Mouse (Mus musculus) adrenal gland, adult 18-20 months (tissue): ENCODE data around the gene Stk10. TPM values are rescaled to one million over a fixed set of nuclear protein-coding genes. Genes with fewer than 3 reads are reported as not detected.
"Not testable (repeated sequence)": the region's sequence is repeated elsewhere in the genome, so short reads cannot be mapped to it uniquely, and the experiment has no call there.

Source experiments
- DNase-seq, 2 experiments: peaks; one replicate each; pipeline ENCODE4 v3.0.0; 2021 to 2022; ENCODE audit warnings: low spot score in 2 of 2
- total RNA-seq, 2 experiments: library from RNA; stranded (reverse); gene quantifications; 1 replicate in 1 of 2; 2 replicates in 1 of 2; pipeline ENCODE4 v1.2.3; 2021

Stk10 gene
- total RNA-seq, 2 experiments from 2014 or later = 9.8 to 13.3 TPM

DNA sequence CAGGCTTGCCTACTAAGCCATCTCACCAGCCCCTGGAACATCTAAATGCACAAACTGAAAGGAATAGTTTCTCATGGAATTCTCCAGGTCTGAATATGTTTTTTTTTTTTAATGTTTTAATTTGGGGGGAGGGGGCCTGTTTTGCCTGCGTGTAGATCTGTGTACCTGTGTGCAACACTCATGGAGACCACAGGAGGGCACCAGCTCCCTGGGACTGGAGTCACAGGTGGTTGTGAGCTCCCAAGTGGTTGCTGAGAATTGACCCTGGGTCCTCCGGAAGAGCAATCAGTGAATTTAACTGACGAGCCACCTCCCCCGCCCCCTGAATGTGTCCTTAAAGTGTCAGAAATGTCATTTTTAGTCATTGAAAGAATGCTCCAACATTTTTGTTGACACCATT lies 61.0 kb downstream of the Stk10 start:
- no peak for DNase-seq

DNA sequence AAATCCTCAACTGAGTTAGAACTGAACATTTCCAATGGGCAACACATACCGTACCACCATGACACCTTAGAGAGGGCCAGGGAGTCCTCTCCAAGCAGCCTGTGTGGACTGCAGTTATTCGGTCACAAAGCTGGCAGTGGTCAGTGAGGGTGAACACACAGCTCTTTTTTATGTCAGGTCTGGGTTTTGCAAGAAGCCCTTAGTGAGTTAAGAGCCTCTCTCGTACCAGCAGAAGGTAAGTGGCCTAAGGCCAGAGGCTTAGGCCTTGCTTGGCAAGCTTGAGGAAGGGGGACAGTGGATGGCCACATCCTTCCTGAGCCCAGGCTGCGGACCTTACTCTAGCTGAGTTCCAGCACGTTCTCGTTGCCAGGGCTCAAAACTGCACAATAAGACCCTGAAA lies 67.3 kb downstream of the Stk10 start:
- no peak for DNase-seq

- DNase-seq = no peak
These were observed 68.6 kb downstream of the Stk10 start for GRCm38 (mm10) chr11:32601528-32602323.

DNA sequence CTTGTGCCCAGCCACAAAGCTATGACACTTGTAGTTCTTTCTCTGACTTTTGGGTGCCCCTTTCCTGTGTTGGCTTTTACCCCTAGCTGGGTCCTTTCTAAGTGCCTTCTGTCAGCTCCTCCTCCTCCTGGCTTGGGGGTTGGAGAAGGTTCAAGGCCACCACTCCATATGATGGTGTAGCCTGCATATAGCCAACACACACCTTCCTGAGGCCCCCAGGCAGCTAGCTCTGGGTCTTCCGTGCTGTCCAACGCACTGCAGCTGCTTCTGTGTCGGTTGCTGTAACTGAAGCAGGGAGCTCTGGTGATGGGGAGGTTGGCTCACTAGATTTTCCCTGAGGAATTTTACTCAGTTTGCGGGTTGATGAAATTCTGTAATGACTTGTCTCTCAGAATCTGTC lies 71.6 kb downstream of the Stk10 start:
- no peak for DNase-seq

DNA sequence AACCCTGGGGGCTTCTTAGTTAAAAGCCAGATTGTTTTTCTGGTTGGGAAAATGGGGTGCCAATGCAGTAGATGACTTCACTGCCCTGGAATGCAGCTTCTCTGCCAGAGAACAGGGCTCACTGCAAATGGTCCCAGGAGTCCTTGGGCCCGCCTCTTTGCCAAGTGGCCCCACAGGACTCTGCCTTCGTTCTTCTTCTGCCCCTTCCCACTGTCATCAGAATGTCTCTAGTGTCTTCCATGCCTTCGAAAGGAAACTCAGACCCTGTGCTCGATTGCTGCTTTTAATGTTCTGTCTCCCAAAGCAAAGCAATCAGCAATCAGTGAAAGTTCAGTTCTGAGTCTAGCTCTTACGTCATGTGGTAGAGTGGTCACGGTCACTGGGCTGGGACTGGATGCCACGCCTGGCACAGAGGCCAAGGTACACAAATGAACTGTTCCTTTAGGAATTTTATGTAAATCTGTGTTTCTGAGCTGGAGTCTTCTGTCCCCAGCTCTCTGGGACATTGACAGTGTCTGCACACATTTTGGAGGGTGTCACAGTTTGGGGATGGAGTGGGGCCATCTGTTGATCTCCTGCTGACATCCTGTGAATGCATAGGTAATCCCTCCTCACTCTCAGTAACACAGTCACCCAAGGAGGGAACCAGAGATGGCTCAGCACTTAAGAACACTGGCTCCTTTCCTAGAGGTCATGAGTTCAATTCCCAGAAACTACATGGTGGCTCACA lies 72.2 kb downstream of the Stk10 start:
- DNase-seq = peak; percentile 66 to 71

GRCm38 (mm10) chr11:32605907-32606306 lies 72.8 kb downstream of the Stk10 start:
- no peak for DNase-seq

DNA sequence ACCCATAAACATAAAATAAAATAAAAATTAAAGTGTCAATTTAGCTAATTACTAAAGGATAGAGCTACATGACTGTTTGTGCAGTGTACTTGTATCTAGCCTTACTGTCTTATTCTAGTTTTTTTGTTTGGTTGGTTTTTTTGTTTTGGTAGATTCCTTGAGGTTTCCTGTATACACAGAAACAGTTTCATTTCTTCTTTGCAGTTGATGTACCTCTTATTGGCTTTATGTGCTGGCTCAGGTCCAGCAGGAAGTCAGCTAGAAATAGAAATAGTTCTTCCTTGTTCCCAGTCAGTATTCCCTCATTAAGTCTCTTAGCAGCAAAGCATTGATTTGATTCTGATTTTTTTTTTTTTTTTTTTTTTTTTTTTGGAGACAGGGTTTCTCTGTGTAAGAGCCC lies 74.2 kb downstream of the Stk10 start:
- no peak for DNase-seq

GRCm38 (mm10) chr11:32610616-32611015 lies 77.5 kb downstream of the Stk10 start:
- DNase-seq = no peak

GRCm38 (mm10) chr11:32612304-32612703 lies 79.2 kb downstream of the Stk10 start:
- DNase-seq = no peak

GRCm38 (mm10) chr11:32614463-32614862 lies 81.4 kb downstream of the Stk10 start:
- no peak for DNase-seq

- DNase-seq = no peak
These were observed 82.5 kb downstream of the Stk10 start for GRCm38 (mm10) chr11:32615561-32615960.

GRCm38 (mm10) chr11:32616091-32616490 lies 83.0 kb downstream of the Stk10 start:
- no peak for DNase-seq

DNA sequence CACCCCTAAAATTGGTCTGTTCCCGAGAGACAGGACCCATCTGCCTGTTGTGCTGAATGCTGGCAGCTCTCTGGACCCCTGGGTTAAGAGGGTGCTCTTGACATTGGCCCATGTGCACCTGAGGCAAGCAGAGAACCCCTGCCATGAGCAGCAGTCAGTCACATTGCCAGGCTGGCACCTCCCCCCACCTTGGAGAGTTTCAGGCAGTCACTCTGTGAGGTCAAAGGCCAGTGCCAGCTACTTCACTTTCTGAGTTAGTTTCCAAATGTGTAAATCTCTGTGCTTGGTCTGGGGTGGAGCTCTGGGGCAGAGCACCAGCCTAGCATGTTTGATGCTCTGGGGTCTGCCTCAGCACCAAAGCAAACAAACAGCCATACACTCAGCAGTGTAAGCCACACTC lies 84.9 kb downstream of the Stk10 start:
- DNase-seq = no peak

DNA sequence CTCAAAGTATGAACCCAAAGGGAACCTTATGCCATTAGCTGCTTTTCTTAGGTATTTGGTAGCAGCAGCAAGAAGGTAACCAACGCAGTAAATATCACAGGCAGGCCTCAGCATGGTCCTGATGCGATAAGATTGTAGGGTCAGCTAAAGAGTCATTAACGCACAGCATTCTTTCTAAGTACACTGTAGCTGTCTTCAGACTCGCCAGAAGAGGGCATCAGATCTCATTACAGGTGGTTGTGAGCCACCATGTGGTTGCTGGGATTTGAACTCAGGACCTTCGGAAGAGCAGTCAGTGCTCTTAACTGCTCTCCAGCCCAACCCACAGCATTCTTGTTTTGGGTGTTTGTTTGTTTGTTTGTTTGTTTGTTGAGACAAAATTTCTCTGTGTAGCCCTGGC lies 85.5 kb downstream of the Stk10 start:
- not testable (repeated sequence) for DNase-seq

DNA sequence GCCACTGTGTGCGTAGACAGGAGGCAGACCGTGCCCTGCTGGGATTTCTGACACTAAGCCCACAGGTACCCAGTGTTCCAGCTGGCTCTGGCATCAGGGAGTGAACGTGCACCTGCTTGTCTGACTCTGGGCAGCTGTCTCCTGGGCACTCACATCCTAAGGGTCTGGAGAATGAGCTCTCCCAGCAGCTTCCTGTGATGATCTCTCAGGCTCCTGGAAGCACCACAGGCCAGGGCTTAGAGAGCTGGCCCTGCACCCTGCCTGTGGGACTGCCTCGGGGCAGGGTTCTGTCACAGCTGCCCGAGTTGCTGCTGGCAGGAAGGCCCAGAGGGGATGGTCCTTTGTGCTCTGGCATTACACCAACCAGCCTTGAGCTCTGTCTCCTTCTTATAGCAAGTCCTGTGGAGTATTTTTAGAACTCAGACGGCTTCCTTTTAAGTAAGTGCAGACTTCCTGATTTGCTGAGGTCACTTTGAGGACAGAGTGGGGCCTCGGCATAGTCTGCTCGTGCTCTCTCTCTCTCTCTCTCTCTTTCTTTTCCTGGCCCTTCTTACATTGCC lies 86.2 kb downstream of the Stk10 start:
- DNase-seq = peak in 1 of 2 experiments; percentile 40

DNA sequence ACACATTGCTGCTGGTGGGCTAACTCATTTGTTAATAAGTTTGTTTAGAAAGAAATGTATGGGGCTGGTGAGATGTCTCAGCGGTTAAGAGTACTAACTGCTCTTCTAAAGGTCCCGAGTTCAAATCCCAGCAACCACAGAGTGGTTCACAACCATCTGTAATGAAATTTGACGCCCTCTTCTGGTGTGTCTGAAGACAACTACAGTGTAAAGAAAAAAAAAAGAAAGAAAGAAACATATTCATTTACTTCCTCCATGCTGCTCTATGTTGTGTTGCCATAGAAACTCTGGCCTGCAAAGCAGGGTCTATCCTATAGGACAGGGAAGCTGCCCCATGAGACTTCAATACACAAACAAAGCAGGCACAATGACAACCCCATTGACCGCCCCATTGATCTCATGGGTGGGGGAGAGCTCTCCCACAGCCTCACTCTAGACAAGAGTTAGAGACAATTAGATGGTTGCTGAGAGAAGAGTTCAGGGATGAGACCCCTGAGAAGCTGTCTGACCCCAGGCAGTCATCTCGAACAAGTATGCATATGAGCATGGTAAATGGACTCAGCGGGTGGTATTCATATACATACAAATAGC lies 86.9 kb downstream of the Stk10 start:
- no peak for DNase-seq

DNA sequence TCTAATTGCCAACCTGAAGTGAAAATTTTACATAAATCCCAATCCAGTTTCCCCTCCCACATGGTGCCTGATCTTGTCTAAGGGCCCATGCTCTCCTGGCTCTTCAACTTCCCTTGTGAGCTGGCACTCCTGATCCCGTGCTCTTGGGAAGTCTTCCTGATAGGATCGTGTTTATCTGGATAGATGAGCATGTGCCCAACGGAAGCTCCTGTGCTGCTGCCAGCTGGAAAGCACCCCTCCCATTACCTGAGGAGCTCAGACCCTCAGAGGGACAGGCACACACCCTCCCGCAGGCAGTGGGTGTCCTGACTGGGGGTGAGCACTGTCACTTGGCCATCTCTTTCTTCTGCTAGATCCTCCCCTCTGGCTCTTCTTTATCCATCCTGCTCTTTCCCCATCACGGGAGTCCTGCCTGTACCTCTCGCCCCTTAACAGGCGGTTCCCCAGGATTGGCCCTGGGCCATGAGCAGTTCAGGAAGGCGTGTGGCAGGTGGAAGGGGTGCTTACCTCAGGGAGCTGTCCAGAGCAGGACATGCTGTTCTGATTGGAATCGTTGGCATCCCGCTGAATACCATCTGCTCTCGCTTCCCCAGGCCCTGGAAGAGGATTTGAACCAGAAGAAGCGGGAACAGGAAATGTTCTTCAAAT lies 88.8 kb downstream of the Stk10 start:
- no peak for DNase-seq

DNA sequence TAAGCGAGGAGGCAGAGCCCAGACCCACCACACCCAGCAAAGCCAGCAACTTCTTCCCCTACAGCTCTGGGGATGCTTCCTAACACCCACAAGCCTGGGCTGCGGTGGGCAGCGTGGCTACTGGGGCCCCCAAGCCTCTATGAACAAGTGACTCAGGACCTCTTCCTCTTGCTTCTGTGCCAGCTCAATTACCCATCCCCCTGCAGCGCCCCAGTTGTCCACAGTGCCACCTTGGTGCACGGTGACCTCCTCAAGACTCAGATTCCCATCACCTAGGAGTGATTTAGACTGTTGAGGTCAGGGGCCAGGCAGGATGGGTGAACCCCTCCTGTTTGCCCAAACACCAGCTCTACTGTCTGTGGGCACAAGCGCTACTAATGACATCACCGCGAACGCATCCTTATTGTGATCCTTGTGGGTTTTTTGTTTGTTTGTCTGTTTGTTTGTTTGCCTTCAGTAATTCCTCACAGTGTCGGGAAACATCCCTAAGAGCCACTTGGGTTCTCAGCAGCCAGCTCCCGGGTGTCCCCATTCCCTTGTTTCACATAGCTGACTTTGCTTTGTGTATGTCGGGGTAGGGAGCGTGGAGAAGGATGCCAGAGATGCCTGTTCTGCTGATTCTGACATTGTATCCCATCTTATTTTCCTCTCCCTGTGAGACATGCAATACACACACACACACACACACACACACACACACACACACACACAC lies 89.5 kb downstream of the Stk10 start:
- DNase-seq = no peak

DNA sequence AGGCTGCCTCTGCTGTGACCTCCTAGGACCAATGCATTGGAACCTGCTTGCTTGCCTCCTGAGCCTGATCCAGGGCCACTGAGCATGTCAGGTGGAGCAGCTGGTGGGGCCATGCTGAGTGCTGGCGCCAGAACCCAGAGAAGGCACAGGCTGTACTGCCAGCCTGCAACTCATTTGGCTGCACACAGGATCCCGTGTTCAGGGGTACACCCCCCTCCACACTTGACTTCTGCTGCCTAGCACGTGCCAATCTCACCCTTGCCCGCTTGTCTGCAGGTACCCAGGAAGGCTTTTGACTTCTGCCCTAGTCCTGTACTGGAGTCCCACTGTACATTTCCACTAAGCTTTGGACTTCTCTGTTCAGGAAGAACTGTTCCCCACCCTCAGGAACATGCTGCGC lies 90.1 kb downstream of the Stk10 start:
- no peak for DNase-seq

- DNase-seq = no peak
These were observed 90.8 kb downstream of the Stk10 start for GRCm38 (mm10) chr11:32623912-32624311.

- peak; percentile 60 to 63 for DNase-seq
These were observed 92.6 kb downstream of the Stk10 start for GRCm38 (mm10) chr11:32625677-32626076.
